Mouse (Mus musculus): ENCODE results near the gene Kalrn.

DNA sequence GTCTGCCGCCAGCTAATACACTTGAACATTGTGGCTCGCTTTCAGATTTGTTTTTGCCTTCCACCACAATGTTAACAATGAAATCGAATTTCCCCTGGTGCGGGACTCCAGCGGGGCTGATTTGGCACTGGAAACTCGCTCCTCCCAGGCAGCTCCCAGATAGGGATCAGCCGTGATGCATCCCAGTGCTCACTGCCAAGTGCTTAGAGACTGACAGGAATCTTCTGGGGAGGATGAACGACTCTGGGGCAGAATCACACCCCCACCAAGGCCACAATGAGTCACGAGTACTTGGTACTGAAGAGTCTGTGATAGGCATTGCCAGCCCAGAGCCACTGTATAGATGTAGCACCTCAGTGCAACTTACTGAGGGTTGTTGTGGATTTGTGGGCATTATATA is 410.2 kb downstream of the Kalrn start:
- TF ChIP-seq TAL1 (IDR thresholded peaks at IDR 0.05; ENCODE audit: low read length): no peak
- TF ChIP-seq GATA1 (IDR thresholded peaks at IDR 0.05; ENCODE audit: low read length): no peak
